Mouse (Mus musculus) megakaryocyte, embryonic 14.5 days (primary cell): ENCODE results near the gene Cnot1.

Experiments used
- FLI1 ChIP-seq: IDR thresholded peaks from 2 replicates; pipeline ENCODE4 v1.6.1; 2012; ENCODE audit warnings: low read length, inconsistent platforms, mixed read lengths
- GATA1 ChIP-seq: IDR thresholded peaks from 3 replicates; pipeline ENCODE4 v1.6.1; 2012; ENCODE audit warnings: mixed read lengths, low read length, inconsistent platforms, borderline replicate concordance

- TF ChIP-seq GATA1 (no peak), FLI1 (no peak)
These were observed 2.9 kb upstream of the Cnot1 start for GRCm38 (mm10) chr8:95810184-95810591.
